Mouse (Mus musculus): ENCODE results near the gene Alppl2.

Alppl2 gene

DNA sequence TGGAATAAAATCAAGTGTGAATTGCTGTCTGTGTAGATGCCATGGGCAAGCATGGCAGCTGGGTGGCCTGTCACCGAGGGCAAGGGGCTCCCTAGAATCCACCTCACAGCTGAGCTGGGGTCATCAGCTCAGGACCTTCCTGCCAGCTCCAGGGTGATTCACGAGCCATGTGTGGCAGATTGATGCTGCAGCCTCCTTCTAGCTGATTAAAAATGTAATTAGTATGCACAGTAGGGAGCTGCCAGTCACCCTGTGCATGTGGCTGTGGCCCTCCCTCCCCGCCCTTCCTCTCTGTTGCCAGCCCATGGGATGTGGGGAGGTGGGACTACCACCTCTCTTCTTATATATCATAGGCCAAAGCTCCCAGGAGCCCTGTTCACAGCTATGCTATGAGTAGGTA, 39.7 kb downstream of the Alppl2 start:
- DNase-seq: no peak

DNA sequence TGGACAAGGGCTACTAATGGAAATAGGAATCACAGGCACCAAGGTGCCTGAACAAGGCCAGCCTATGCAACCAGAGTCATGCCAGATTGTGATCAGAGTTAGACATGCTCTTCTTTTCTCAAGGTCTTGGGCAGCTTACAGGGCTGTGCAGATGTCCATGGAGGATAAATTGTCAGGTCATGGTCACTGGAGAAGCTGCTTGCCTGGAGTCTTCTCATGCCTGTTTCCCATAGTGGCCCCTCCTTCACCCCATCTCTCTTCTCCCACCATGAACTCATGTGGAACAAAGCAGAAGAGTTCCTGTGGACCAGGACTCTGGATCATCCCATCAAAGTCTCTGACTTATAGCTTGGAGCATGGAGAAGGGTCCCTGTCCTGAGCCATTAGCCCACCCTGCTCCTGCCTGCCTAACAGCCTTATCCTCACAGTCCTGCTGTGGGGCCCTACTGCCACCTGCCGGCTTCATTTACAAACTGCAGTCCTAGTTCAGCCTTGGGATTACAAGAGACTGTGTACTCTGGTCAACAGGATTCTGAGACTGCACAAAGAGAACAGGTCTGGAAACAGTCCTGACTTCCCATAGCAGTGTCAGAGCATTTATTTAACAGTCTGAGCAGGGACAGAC, 47.8 kb downstream of the Alppl2 start:
- peak; percentile 74 for DNase-seq

DNA sequence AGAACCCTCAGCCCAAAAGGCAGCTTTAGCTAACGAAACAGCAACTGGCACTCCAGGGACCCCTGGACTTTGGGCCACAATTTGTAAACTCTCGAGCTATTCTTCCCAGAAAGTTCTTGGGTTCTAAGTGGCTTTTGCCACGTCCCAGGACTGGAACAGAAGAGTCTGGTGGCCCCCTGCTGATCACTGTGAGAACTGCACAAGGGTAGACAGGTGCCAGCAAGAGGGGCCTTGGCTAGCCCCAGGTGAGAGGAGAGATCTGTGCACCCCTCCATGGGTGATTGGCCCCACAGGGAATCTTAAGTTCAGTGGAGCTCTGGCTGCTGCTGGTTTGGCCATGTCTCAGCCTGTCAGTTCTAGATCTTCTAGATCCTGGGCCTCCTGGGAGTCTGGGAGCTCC, 48.6 kb downstream of the Alppl2 start:
- DNase-seq: peak; percentile 86

DNA sequence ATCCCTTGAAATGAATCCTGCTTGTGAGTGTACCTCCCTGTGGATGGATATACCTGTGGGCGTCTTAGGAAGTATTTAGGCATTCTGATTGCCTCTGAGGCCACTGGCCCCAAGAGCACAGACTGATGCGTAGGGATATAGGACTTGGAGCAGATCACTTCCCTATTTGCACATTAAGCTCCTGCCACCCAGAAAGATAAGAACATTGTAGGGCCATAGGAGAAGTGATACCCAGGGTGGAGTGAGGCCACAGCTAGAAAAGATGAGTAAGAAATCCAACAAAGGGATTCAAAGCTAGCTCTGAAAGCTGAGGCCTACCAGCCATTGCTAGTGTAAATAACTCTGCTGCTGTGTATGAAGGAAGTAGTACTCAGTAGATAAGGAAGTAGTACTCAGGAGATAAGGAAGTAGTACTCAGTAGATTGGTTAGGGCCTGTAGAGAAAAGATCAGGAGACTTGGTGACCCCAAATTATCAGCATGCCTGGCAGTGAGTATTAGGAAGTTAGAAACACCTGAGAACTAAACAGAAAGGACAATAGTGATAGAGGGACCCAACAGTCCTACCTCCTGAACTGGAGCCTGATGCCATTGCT, 51.2 kb downstream of the Alppl2 start:
- no peak for DNase-seq
